Mouse (Mus musculus) kidney, embryonic 14.5 days (tissue): ENCODE results near the gene Zfp652. TPM values are rescaled to one million over a fixed set of nuclear protein-coding genes. Genes with fewer than 3 reads are reported as not detected.

Source experiments
- ATAC-seq: fragments of 200-750 bp; cut with Nextera tagmentation; 2 replicates; pipeline ENCODE4 v1.8.0; 2017; ENCODE audit warnings: moderate number of reproducible peaks, mild to moderate bottlenecking, moderate TSS enrichment, moderate library complexity; ENCODE audit not compliant: low FRiP score, low TSS enrichment
- H3K27ac ChIP-seq: fragments of 300-500 bp; sonication (generic); 2 replicates; pipeline ENCODE4 v1.5.1; 2014; ENCODE audit warnings: low read depth, mild to moderate bottlenecking, low read length, moderate library complexity, mixed read lengths
- H3K27me3 ChIP-seq: fragments of 300-500 bp; sonication (generic); 2 replicates; pipeline ENCODE4 v1.6.1; 2014; ENCODE audit warnings: mild to moderate bottlenecking, low read length; ENCODE audit not compliant: control insufficient read depth, insufficient read depth
- H3K36me3 ChIP-seq: fragments of 300-500 bp; sonication (generic); 2 replicates; pipeline ENCODE4 v1.6.1; 2014; ENCODE audit warnings: low read length, mixed read lengths; ENCODE audit not compliant: control insufficient read depth, insufficient read depth
- H3K4me1 ChIP-seq: fragments of 300-500 bp; sonication (generic); 2 replicates; pipeline ENCODE4 v1.6.1; 2014; ENCODE audit warnings: low read length, mixed read lengths; ENCODE audit not compliant: control insufficient read depth, insufficient read depth
- H3K4me2 ChIP-seq: fragments of 300-500 bp; sonication (generic); replicated peaks from 2 replicates; pipeline ENCODE4 v1.6.1; 2014; ENCODE audit warnings: low read depth, mild to moderate bottlenecking, low read length
- H3K4me3 ChIP-seq: fragments of 300-500 bp; sonication (generic); 2 replicates; pipeline ENCODE4 v1.5.1; 2014; ENCODE audit warnings: mild to moderate bottlenecking, low read length
- H3K9ac ChIP-seq: fragments of 300-500 bp; sonication (generic); 2 replicates; pipeline ENCODE4 v1.6.1; 2014; ENCODE audit warnings: low read depth, mild to moderate bottlenecking, low read length, moderate library complexity
- H3K9me3 ChIP-seq: fragments of 300-500 bp; sonication (generic); 2 replicates; pipeline ENCODE4 v1.6.1; 2016; ENCODE audit warnings: low read length; ENCODE audit not compliant: control insufficient read depth
- WGBS: fragments of 180-500 bp; shearing (Covaris S2); extraction: QIAGEN DNeasy Blood & Tissue Kit; methylation state at CpG from one replicate; pipeline ENCODE4 v1.1.7; 2014; 5-methylcytosine and 5-hydroxymethylcytosine counted together
- polyA plus RNA-seq: library from polyadenylated mRNA; unstranded; fragments of >200 nt; fragmentation: Nextera tagmentation; extraction: Ambion mirVana; gene quantifications from 2 replicates; pipeline ENCODE4 v1.2.1, GENCODE M21; 2014

Gene Zfp652
- polyA plus RNA-seq, 1 experiment from 2014 or later = 13.5 TPM

GRCm38 (mm10) chr11:95832129-95833005, 119.9 kb downstream of the Zfp652 start:
- ATAC-seq = no peak
- H3K9me3 ChIP-seq = no peaks in the 10 kb centered on the region
- H3K36me3 ChIP-seq = no peaks in the 10 kb centered on the region
- peaks cover 32% of the 10 kb centered on the region for H3K4me1 ChIP-seq
- H3K4me3 ChIP-seq = no peak overlapping the region
- H3K4me2 ChIP-seq = no peak overlapping the region
- 43% methylated on average over 18 of the region's 18 CpGs for WGBS
- no peak overlapping the region for H3K27ac ChIP-seq
- H3K27me3 ChIP-seq = peaks cover 80% of the 10 kb centered on the region
- no peak overlapping the region for H3K9ac ChIP-seq

GRCm38 (mm10) chr11:95833006-95833570, 120.6 kb downstream of the Zfp652 start:
- no peak for ATAC-seq
- H3K4me2 ChIP-seq = no peak overlapping the region
- H3K4me1 ChIP-seq = peaks cover 32% of the 10 kb centered on the region
- no peaks in the 10 kb centered on the region for H3K9me3 ChIP-seq
- no peak overlapping the region for H3K27ac ChIP-seq
- H3K4me3 ChIP-seq = no peak overlapping the region
- WGBS = 22% methylated on average over 8 of the region's 8 CpGs
- no peaks in the 10 kb centered on the region for H3K36me3 ChIP-seq
- no peak overlapping the region for H3K9ac ChIP-seq
- H3K27me3 ChIP-seq = peaks cover 76% of the 10 kb centered on the region

- Histone ChIP-seq H3K9ac (no peak overlapping the region), H3K4me1 (peaks cover 32% of the 10 kb centered on the region), H3K4me3 (peak overlapping the region; percentile 14), H3K27ac (no peak overlapping the region), H3K27me3 (peaks cover 70% of the 10 kb centered on the region), H3K9me3 (no peaks in the 10 kb centered on the region), H3K4me2 (no peak overlapping the region), H3K36me3 (no peaks in the 10 kb centered on the region)
- no peak for ATAC-seq
- WGBS = 10% methylated on average over 18 of the region's 18 CpGs
Observed at GRCm38 (mm10) chr11:95833631-95834142, 121.2 kb downstream of the Zfp652 start.

- H3K36me3 ChIP-seq = no peaks in the 10 kb centered on the region
- WGBS = 4% methylated on average over 21 of the region's 22 CpGs
- H3K27ac ChIP-seq = no peak overlapping the region
- no peak overlapping the region; the same call in 1 of the 2 replicates for H3K4me2 ChIP-seq
- no peak for ATAC-seq
- no peaks in the 10 kb centered on the region for H3K9me3 ChIP-seq
- peak overlapping the region; percentile 14 for H3K4me3 ChIP-seq
- H3K27me3 ChIP-seq = peaks cover 65% of the 10 kb centered on the region
- H3K4me1 ChIP-seq = peaks cover 32% of the 10 kb centered on the region
- H3K9ac ChIP-seq = no peak overlapping the region
Observed at GRCm38 (mm10) chr11:95834143-95834667, 121.7 kb downstream of the Zfp652 start.

GRCm38 (mm10) chr11:95834742-95835710, 122.6 kb downstream of the Zfp652 start:
- Histone ChIP-seq H3K27ac (no peak overlapping the region), H3K4me3 (0 out of 2 replicates have a peak overlapping the region, but pooled peaks have one; percentile 14), H3K9me3 (no peaks in the 10 kb centered on the region), H3K4me2 (no peak overlapping the region), H3K27me3 (peaks cover 57% of the 10 kb centered on the region), H3K4me1 (peaks cover 32% of the 10 kb centered on the region), H3K36me3 (no peaks in the 10 kb centered on the region), H3K9ac (no peak overlapping the region)
- 16% methylated on average over 15 of the region's 15 CpGs for whole genome bisulfite sequencing
- no peak for ATAC-seq

- peaks cover 32% of the 10 kb centered on the region for H3K4me1 ChIP-seq
- no peak overlapping the region for H3K4me2 ChIP-seq
- H3K27ac ChIP-seq = no peak overlapping the region
- WGBS = 35% methylated on average over 6 of the region's 6 CpGs
- H3K9ac ChIP-seq = no peak overlapping the region
- peaks cover 49% of the 10 kb centered on the region for H3K27me3 ChIP-seq
- no peak overlapping the region for H3K4me3 ChIP-seq
- ATAC-seq = no peak
- no peaks in the 10 kb centered on the region for H3K36me3 ChIP-seq
- no peaks in the 10 kb centered on the region for H3K9me3 ChIP-seq
Observed at GRCm38 (mm10) chr11:95835832-95836231, 123.4 kb downstream of the Zfp652 start.

- 37% methylated on average over 6 of the region's 6 CpGs for WGBS
- no peak for ATAC-seq
- Histone ChIP-seq H3K9ac (no peak overlapping the region), H3K4me3 (no peak overlapping the region), H3K4me1 (peaks cover 29% of the 10 kb centered on the region), H3K27ac (no peak overlapping the region; the same call in 1 of the 2 replicates), H3K27me3 (peaks cover 46% of the 10 kb centered on the region), H3K36me3 (no peaks in the 10 kb centered on the region), H3K9me3 (no peaks in the 10 kb centered on the region), H3K4me2 (no peak overlapping the region)
Observed at GRCm38 (mm10) chr11:95836433-95836832, 124.0 kb downstream of the Zfp652 start.

- ATAC-seq = peak; percentile 30; the same call in 1 of the 2 replicates
- H3K4me3 ChIP-seq = no peak within 1 kb of the TSS
- H3K36me3 ChIP-seq = no peaks in the 10 kb centered on the region
- H3K9me3 ChIP-seq = no peaks in the 10 kb centered on the region
- H3K27me3 ChIP-seq = peaks cover 39% of the 10 kb centered on the region
- 58% methylated on average over 10 of the region's 10 CpGs for WGBS
- peaks cover 29% of the 10 kb centered on the region for H3K4me1 ChIP-seq
- no peak within 1 kb of the TSS for H3K9ac ChIP-seq
- no peak within 1 kb of the TSS for H3K4me2 ChIP-seq
- peak within 1 kb of the TSS; percentile 37; the same call in 1 of the 2 replicates for H3K27ac ChIP-seq
Observed at GRCm38 (mm10) chr11:95837059-95837458, 124.6 kb downstream of the Zfp652 start, which contains the start of gene Gngt2. Gene Gngt2, plus strand, starts transcription at chr11:95837216.
